8 mouse cellular contexts compared by ENCODE assay signal in the genomic region with DNA sequence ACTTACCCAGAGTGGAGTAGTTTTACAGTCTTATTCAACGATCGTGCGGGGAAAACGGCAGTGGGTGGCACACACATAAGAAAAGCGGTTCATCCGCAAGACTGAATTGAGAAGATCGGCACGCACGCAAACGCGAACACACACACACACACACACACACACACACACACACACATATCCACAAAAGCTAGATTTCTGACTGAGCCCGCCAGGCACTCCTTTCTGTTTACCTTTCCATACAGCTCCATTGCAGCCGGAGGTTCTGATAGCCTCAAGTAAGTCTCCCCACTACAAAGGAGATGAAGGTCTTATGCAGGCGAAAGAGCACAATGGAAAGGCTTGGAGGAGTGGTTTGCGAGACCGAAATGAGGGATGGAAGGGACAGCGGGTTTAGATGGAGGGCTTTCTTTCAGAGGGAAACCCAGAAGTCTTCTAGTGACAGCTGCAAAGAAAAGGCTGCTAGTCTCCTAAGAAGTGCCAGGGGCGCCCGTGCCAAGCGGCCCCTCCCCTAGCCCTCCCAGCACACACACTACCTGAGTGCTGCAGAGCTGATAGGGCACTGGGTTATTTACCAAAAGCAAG. TPM values are rescaled to one million over a fixed set of nuclear protein-coding genes. Genes with fewer than 3 reads are reported as not detected.
DNase-seq lines count a peak whose midpoint lies in the region; ATAC-seq and TF ChIP-seq lines count a peak whose summit lies in the region.

A gene (minus strand): TSS at position 434 of the 582 bp plus-strand sequence.

- 2% methylated on average over 20 of the region's 20 CpGs for WGBS in heart, embryonic 12.5 days
- WGBS in forebrain, embryonic 12.5 days, result 0% methylated on average over 20 of the region's 20 CpGs
- WGBS in thymus, adult 2 months, result 6% methylated on average over 20 of the region's 20 CpGs

- no peak for TF ChIP-seq POLR2A in thymus, adult 2 months (IDR thresholded peaks at IDR 0.05; ENCODE audit: control insufficient read depth, extremely low read depth, insufficient read depth, low read length, poor library complexity)

- no peak for TF ChIP-seq CTCF in thymus, adult 2 months (IDR thresholded peaks at IDR 0.05; ENCODE audit: borderline replicate concordance, control insufficient read depth, extremely low read depth, insufficient read depth, low read length, poor library complexity)

- peak within 1 kb of the TSS; percentile 37; the same call in 1 of the 2 replicates for H3K9ac ChIP-seq in heart, embryonic 12.5 days
- H3K9ac ChIP-seq in forebrain, embryonic 12.5 days, result peak within 1 kb of the TSS; percentile 66

- no peaks in the 10 kb centered on the region for H3K27me3 ChIP-seq in heart, embryonic 12.5 days (replicated peaks)
- H3K27me3 ChIP-seq in forebrain, embryonic 12.5 days, result no peaks in the 10 kb centered on the region
- no peaks in the 10 kb centered on the region; the same call in 1 of the 2 replicates for H3K27me3 ChIP-seq in thymus, adult 2 months (ENCODE audit: control insufficient read depth, insufficient read depth, low read length)

- peaks cover 11% of the 10 kb centered on the region for H3K4me1 ChIP-seq in heart, embryonic 12.5 days (replicated peaks)
- peaks cover 10% of the 10 kb centered on the region for H3K4me1 ChIP-seq in forebrain, embryonic 12.5 days
- H3K4me1 ChIP-seq in thymus, adult 2 months (replicated peaks; ENCODE audit: control insufficient read depth, insufficient read depth, low read length), result no peaks in the 10 kb centered on the region

- intact Hi-C loops in left cerebral cortex, postnatal 14 days (cut with DNase I), result no loop called here

- no peaks in the 10 kb centered on the region for H3K9me3 ChIP-seq in heart, embryonic 12.5 days (replicated peaks)
- H3K9me3 ChIP-seq in forebrain, embryonic 12.5 days, result no peaks in the 10 kb centered on the region

- H3K36me3 ChIP-seq in heart, embryonic 12.5 days, result no peaks in the 10 kb centered on the region
- H3K36me3 ChIP-seq in forebrain, embryonic 12.5 days (replicated peaks), result no peaks in the 10 kb centered on the region
- H3K36me3 ChIP-seq in thymus, adult 2 months (ENCODE audit: control insufficient read depth, insufficient read depth, low read length), result no peaks in the 10 kb centered on the region

- no peak for DNase-seq in heart, adult 8-10 months (ENCODE audit: low spot score)
- DNase-seq in brain, adult 2 months (ENCODE audit: low read depth, low spot score), result peak; percentile 50
- peak; percentile 23 to 26 for DNase-seq in left cerebral cortex, postnatal 14 days (ENCODE audit: low spot score in 2 of 2)
- no peak for DNase-seq in thymus, postnatal 4 days
- no peak for DNase-seq in thymus, adult 2 months

- peak within 1 kb of the TSS; percentile 53 for H3K4me3 ChIP-seq in heart, embryonic 12.5 days
- peak within 1 kb of the TSS; percentile 59 for H3K4me3 ChIP-seq in forebrain, embryonic 12.5 days (replicated peaks)
- no peak within 1 kb of the TSS for H3K4me3 ChIP-seq in thymus, adult 2 months (ENCODE audit: control insufficient read depth, insufficient read depth, low read length)

- H3K4me2 ChIP-seq in heart, embryonic 12.5 days, result peak within 1 kb of the TSS; percentile 91
- H3K4me2 ChIP-seq in forebrain, embryonic 12.5 days, result peak within 1 kb of the TSS; percentile 64

- ATAC-seq in heart, embryonic 12.5 days (ENCODE audit: insufficient number of reproducible peaks, low FRiP score), result no peak; the same call in 1 of the 2 replicates
- ATAC-seq in forebrain, embryonic 12.5 days (ENCODE audit: low FRiP score), result peak; percentile 48
- 0 out of 2 replicates have a peak, but pooled peaks have one; percentile 29 for ATAC-seq in megakaryocyte progenitor cell, adult 5-6 weeks (replicated peaks; ENCODE audit: poor library complexity)

- H3K27ac ChIP-seq in heart, embryonic 12.5 days (ENCODE audit: poor library complexity, severe bottlenecking), result no peak within 1 kb of the TSS
- peak within 1 kb of the TSS; percentile 67 for H3K27ac ChIP-seq in forebrain, embryonic 12.5 days
- no peak within 1 kb of the TSS for H3K27ac ChIP-seq in thymus, adult 2 months (ENCODE audit: control insufficient read depth, insufficient read depth, low read length)

RNA-seq across cellular contexts. Expression of the gene that starts here (rescaled TPM):
- polyA plus RNA-seq in heart, embryonic 12.5 days (2016; fragmentation: Nextera tagmentation; extraction: Ambion mirVana), result 0.08 and 0.29 TPM in 2 replicates
- under 1 TPM; 0.03 to 0.22 (median 0.08) TPM for total RNA-seq in heart, adult 8-10 months (2022)
- polyA plus RNA-seq in forebrain, embryonic 12.5 days (2016; fragmentation: Nextera tagmentation; extraction: Ambion mirVana), result 43.6 and 44.1 TPM in 2 replicates
- total RNA-seq in left cerebral cortex, postnatal 14 days (2021), result 100 to 1,000 TPM; 182 to 193 TPM
- not detected in 2 replicates for total RNA-seq in megakaryocyte progenitor cell, adult 5-6 weeks (2015)
- total RNA-seq in megakaryocyte progenitor cell, adult 5-6 weeks (2017), result not detected in 2 replicates
- polyA plus RNA-seq in thymus, adult 2 months (2012; rRNA removed), result not detected in 2 replicates

Comparison
In these comparisons a context has a peak if more than half of its experiments do, and no peak if none do; other contexts are left out.
1. RNA of the gene that starts here (total RNA-seq): 182 to 193 TPM in left cerebral cortex, postnatal 14 days; 0.03 to 0.22 TPM in heart, adult 8-10 months and not detected in megakaryocyte progenitor cell, adult 5-6 weeks; every median in the first group is over 100 times any median in the second.
2. RNA of the gene that starts here (polyA plus RNA-seq): 43.6 to 44.1 TPM in forebrain, embryonic 12.5 days; 0.08 to 0.29 TPM in heart, embryonic 12.5 days and not detected in thymus, adult 2 months; every median in the first group is over 10 times any median in the second.
3. Peak in ATAC-seq in megakaryocyte progenitor cell, adult 5-6 weeks; RNA of the gene not detected or under 1 TPM.
4. DNase-seq: peak in brain, adult 2 months (single experiment) and left cerebral cortex, postnatal 14 days (2 of 2); none in heart, adult 8-10 months (single experiment), thymus, postnatal 4 days (single experiment) and thymus, adult 2 months (single experiment).